Mouse (Mus musculus): ENCODE measurements around the gene Cpz.

DNA sequence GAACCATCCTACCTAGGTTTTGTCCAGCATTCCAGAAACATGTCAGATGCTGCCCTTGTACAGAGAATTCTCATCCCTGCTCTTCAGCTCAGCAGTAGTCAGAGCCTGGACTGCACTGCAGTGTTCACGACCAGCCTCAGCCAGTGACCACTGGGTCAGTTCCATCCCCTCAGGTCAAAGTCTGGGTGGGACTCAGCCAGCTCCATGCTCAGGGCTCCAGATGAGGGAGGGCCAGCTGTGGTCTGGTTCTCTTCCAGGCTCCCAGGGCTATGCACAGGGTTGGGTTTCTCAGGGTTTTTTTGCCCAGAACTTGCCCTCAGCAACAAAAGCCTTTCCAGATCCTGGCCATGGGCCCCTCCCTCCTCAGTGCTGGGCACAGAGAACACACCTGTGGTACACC is 12.0 kb upstream of the Cpz start:
- TF ChIP-seq POLR2A (IDR thresholded peaks at IDR 0.05; ENCODE audit: borderline replicate concordance, low read depth, low read length), result no peak
- TF ChIP-seq CTCF (IDR thresholded peaks at IDR 0.05; ENCODE audit: low read depth, low read length), result no peak

Measured in bone marrow macrophage, adult 2 months (primary cell).